ENCODE assay signal across 8 mouse cellular contexts in genomic region chr3:52046895-52047372, GRCm38 (mm10). TPM values are rescaled to one million over a fixed set of nuclear protein-coding genes. Genes with fewer than 3 reads are reported as not detected.
A peak's percentile ranks its signal among the peaks of the same experiment; 100 is the strongest.
DNase-seq lines count a peak whose midpoint lies in the region; ATAC-seq and TF ChIP-seq lines count a peak whose summit lies in the region.

No protein-coding gene starts in this region.

- H3K27me3 ChIP-seq in intestine, postnatal 0 days (replicated peaks; ENCODE audit: control insufficient read depth, insufficient read depth, low read length), result no peaks in the 10 kb centered on the region
- no peaks in the 10 kb centered on the region for H3K27me3 ChIP-seq in midbrain, embryonic 11.5 days (ENCODE audit: control insufficient read depth, insufficient read depth, low read length)

- H3K27ac ChIP-seq in intestine, postnatal 0 days (ENCODE audit: low read depth, low read length), result peak overlapping the region; percentile 80
- peak overlapping the region; percentile 78 for H3K27ac ChIP-seq in midbrain, embryonic 11.5 days (ENCODE audit: low read depth, low read length)

- no peaks in the 10 kb centered on the region for H3K36me3 ChIP-seq in intestine, postnatal 0 days (ENCODE audit: control insufficient read depth, insufficient read depth)
- H3K36me3 ChIP-seq in midbrain, embryonic 11.5 days (ENCODE audit: control insufficient read depth, insufficient read depth, low read length), result no peaks in the 10 kb centered on the region

- DNase-seq in adrenal gland, postnatal 10 days, result peak; percentile 96
- peak; percentile 87 for DNase-seq in embryo, embryonic 9.5 days (ENCODE audit: extremely low spot score)
- DNase-seq in left cerebral cortex, postnatal 4 days, result peak; percentile 97
- peak; percentile 98 for DNase-seq in midbrain, embryonic 11.5 days (ENCODE audit: low spot score, missing footprints)
- peak; percentile 90 for DNase-seq in right cerebral cortex, postnatal 4 days
- peak; percentile 94 for DNase-seq in yolk sac, embryonic 10.5 days (ENCODE audit: low spot score)

- WGBS in intestine, postnatal 0 days, result 0% methylated on average over 13 of the region's 13 CpGs
- under 1% methylated on average over 13 of the region's 13 CpGs for WGBS in midbrain, embryonic 11.5 days

- ATAC-seq in granulocyte monocyte progenitor cell, adult 5-6 weeks (replicated peaks; ENCODE audit: poor library complexity, severe bottlenecking), result peak; percentile 89
- ATAC-seq in intestine, postnatal 0 days, result peak; percentile 83
- peak; percentile 89 for ATAC-seq in midbrain, embryonic 11.5 days (ENCODE audit: low FRiP score)

- H3K9ac ChIP-seq in intestine, postnatal 0 days (ENCODE audit: low read depth, low read length), result 0 out of 2 replicates have a peak overlapping the region, but pooled peaks have one; percentile 35
- peak overlapping the region; percentile 66 for H3K9ac ChIP-seq in midbrain, embryonic 11.5 days (ENCODE audit: low read length)

- peaks cover 12% of the 10 kb centered on the region for H3K4me1 ChIP-seq in intestine, postnatal 0 days (replicated peaks; ENCODE audit: control insufficient read depth, insufficient read depth, low read length)
- H3K4me1 ChIP-seq in midbrain, embryonic 11.5 days (ENCODE audit: control insufficient read depth, insufficient read depth, low read length), result peaks cover 46% of the 10 kb centered on the region

- peak overlapping the region; percentile 19 for H3K4me3 ChIP-seq in intestine, postnatal 0 days (ENCODE audit: low read depth, low read length)
- H3K4me3 ChIP-seq in midbrain, embryonic 11.5 days (ENCODE audit: low read depth, low read length), result peak overlapping the region; percentile 26

- intact Hi-C loops in left cerebral cortex, postnatal 4 days (cut with DNase I), result loop anchor here (10.0 kb wide), 1 partner anchor 148 kb away; no protein-coding TSS in a partner anchor

- TF ChIP-seq CTCF in intestine, postnatal 0 days (IDR thresholded peaks at IDR 0.05; ENCODE audit: low read depth), result peak; percentile 50

- no peaks in the 10 kb centered on the region for H3K9me3 ChIP-seq in intestine, postnatal 0 days (ENCODE audit: control insufficient read depth)
- peaks cover 4% of the 10 kb centered on the region; the same call in 1 of the 2 replicates for H3K9me3 ChIP-seq in midbrain, embryonic 11.5 days (ENCODE audit: control insufficient read depth, low read length)

- H3K4me2 ChIP-seq in intestine, postnatal 0 days (replicated peaks; ENCODE audit: low read depth), result peak overlapping the region; percentile 64
- H3K4me2 ChIP-seq in midbrain, embryonic 11.5 days, result peak overlapping the region; percentile 52

RNA-seq across cellular contexts. Expression of gene Maml3, which starts 57.9 kb away (rescaled TPM):
- total RNA-seq in adrenal gland, postnatal 10 days (2021), result 10 to 100 TPM in 1 of 2 experiments, 1 to 10 TPM in 1; 8.3 to 10.9 TPM
- total RNA-seq in granulocyte monocyte progenitor cell, adult 5-6 weeks (2014; fragmentation: Nextera tagmentation), result 12.3 and 16.3 TPM in 2 replicates
- total RNA-seq in granulocyte monocyte progenitor cell, adult 5-6 weeks (2017), result 4.7 and 4.9 TPM in 2 replicates
- 2.0 and 2.1 TPM in 2 replicates for polyA plus RNA-seq in intestine, postnatal 0 days (2015; fragmentation: Nextera tagmentation; extraction: Ambion mirVana)
- total RNA-seq in left cerebral cortex, postnatal 4 days (2021), result 1 to 10 TPM; 7.4 to 7.5 TPM
- polyA plus RNA-seq in midbrain, embryonic 11.5 days (2014; fragmentation: Nextera tagmentation; extraction: Ambion mirVana), result 5.3 and 6.1 TPM in 2 replicates

Comparison
In these comparisons a context has a peak if more than half of its experiments do, and no peak if none do; other contexts are left out.
1. Peak in every context shown above with its lines: DNase-seq, ATAC-seq, H3K4me3 ChIP-seq and H3K27ac ChIP-seq.